Mouse (Mus musculus) hindbrain, embryonic 11.5 days (tissue): ENCODE measurements around the gene Gmcl1. TPM values are rescaled to one million over a fixed set of nuclear protein-coding genes. Genes with fewer than 3 reads are reported as not detected.

Source experiments
- ATAC-seq: fragments of 200-750 bp; cut with Nextera tagmentation; 2 replicates; pipeline ENCODE4 v1.8.0; 2017; ENCODE audit warnings: mild to moderate bottlenecking, moderate TSS enrichment, moderate library complexity; ENCODE audit not compliant: low FRiP score
- DNase-seq: peaks from one replicate; pipeline ENCODE4 v3.0.0-alpha.2; 2015; ENCODE audit warnings: low spot score
- H3K27ac ChIP-seq: fragments of 300-500 bp; sonication (generic); 2 replicates; pipeline ENCODE4 v1.5.1; 2014; ENCODE audit warnings: mild to moderate bottlenecking, low read depth, low read length
- H3K27me3 ChIP-seq: fragments of 300-500 bp; sonication (generic); 2 replicates; pipeline ENCODE4 v1.6.1; 2014; ENCODE audit warnings: mild to moderate bottlenecking, low read length, moderate library complexity, mixed read lengths; ENCODE audit not compliant: control insufficient read depth, insufficient read depth
- H3K36me3 ChIP-seq: fragments of 300-500 bp; sonication (generic); 2 replicates; pipeline ENCODE4 v1.6.1; 2014; ENCODE audit warnings: mild to moderate bottlenecking, low read length, moderate library complexity, mixed read lengths; ENCODE audit not compliant: control insufficient read depth, insufficient read depth
- H3K4me1 ChIP-seq: fragments of 300-500 bp; sonication (generic); replicated peaks from 2 replicates; pipeline ENCODE4 v1.6.1; 2014; ENCODE audit warnings: low read length, mixed read lengths; ENCODE audit not compliant: control insufficient read depth, insufficient read depth
- H3K4me2 ChIP-seq: fragments of 300-500 bp; sonication (generic); replicated peaks from 2 replicates; pipeline ENCODE4 v1.6.1; 2014; ENCODE audit warnings: mild to moderate bottlenecking, low read depth, low read length
- H3K4me3 ChIP-seq: fragments of 300-500 bp; sonication (generic); 2 replicates; pipeline ENCODE4 v1.5.1; 2014; ENCODE audit warnings: low read depth, low read length
- H3K9ac ChIP-seq: fragments of 300-500 bp; sonication (generic); 2 replicates; pipeline ENCODE4 v1.6.1; 2014; ENCODE audit warnings: low read depth, low read length
- H3K9me3 ChIP-seq: fragments of 300-500 bp; sonication (generic); 2 replicates; pipeline ENCODE4 v1.6.1; 2016; ENCODE audit warnings: low read length; ENCODE audit not compliant: control insufficient read depth
- WGBS: fragments of 180-500 bp; shearing (Covaris S2); extraction: QIAGEN DNeasy Blood & Tissue Kit; methylation state at CpG from one replicate; pipeline ENCODE4 v1.1.7; 2014; 5-methylcytosine and 5-hydroxymethylcytosine counted together
- polyA plus RNA-seq: library from polyadenylated mRNA; unstranded; fragments of >200 nt; fragmentation: Nextera tagmentation; extraction: Ambion mirVana; gene quantifications from 2 replicates; pipeline ENCODE4 v1.2.1, GENCODE M21; 2014

Gmcl1 gene
- polyA plus RNA-seq, 1 experiment from 2014 or later, result 54.1 TPM

DNA sequence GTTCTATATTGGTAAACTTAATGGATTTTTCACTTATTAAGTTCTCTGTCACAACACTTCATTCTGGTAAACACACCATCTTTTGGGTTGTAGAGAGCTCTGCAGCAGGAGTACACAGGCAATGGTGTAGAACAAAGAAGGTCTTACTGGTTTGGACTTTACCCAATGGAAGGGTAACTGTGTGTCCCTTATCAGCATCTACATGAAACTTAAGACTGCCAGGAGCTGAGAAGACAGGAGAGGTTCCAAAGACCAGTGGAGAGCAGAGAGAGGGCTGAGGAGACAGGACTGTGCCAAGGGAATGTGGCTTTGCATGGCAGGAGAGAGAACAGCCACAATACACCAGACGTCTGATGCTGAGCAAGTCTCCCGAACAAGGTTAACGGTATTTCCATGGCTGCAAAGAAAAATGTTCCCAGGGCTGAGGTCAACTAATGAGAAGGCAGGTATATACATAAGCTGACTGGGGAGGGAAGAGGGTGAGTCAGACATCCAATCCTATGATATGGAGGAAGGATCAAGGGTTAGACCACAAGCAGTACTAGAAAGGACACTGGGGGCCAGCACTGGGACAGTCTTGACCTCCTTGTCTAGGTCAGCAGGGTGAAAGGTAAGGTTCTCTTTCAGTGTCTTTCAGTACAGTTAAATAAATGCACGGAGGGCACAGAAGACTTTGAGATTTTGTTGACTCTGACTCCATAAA lies 25.0 kb downstream of the Gmcl1 start:
- Histone ChIP-seq H3K4me3 (no peak overlapping the region), H3K4me2 (no peak overlapping the region), H3K9me3 (no peaks in the 10 kb centered on the region), H3K9ac (no peak overlapping the region), H3K4me1 (no peaks in the 10 kb centered on the region), H3K27me3 (no peaks in the 10 kb centered on the region), H3K27ac (no peak overlapping the region), H3K36me3 (no peaks in the 10 kb centered on the region)
- WGBS, result 89% methylated on average over 4 of the region's 4 CpGs
- DNase-seq (no peak), ATAC-seq (no peak)

DNA sequence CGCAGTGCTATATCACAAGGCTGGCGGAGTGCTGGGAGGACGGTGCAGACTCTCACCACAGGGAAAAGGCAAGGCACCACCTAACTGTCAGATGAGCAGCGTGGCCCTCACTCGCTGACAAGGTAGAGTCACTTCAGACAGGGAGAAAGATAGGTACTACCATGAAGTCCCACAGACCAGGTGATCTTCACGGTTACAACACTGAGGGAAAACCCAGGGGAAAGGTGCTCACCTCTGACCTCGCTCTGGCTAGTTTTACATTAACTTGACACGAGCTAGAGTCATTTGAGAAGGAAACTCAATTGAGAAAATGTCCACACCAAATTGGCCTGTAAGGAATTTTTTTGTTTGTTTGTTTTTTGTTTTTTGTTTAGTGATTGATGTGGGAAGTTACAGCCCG lies 30.6 kb downstream of the Gmcl1 start:
- 0 out of 2 replicates have a peak, but pooled peaks cover 2% of the 10 kb centered on the region for H3K36me3 ChIP-seq
- no peak overlapping the region for H3K4me2 ChIP-seq
- 92% methylated on average over 9 of the region's 9 CpGs for WGBS
- no peaks in the 10 kb centered on the region for H3K27me3 ChIP-seq
- H3K4me3 ChIP-seq, result no peak overlapping the region
- H3K9ac ChIP-seq, result no peak overlapping the region
- H3K27ac ChIP-seq, result no peak overlapping the region
- DNase-seq (no peak), ATAC-seq (no peak)
- no peaks in the 10 kb centered on the region for H3K9me3 ChIP-seq
- no peaks in the 10 kb centered on the region for H3K4me1 ChIP-seq

DNA sequence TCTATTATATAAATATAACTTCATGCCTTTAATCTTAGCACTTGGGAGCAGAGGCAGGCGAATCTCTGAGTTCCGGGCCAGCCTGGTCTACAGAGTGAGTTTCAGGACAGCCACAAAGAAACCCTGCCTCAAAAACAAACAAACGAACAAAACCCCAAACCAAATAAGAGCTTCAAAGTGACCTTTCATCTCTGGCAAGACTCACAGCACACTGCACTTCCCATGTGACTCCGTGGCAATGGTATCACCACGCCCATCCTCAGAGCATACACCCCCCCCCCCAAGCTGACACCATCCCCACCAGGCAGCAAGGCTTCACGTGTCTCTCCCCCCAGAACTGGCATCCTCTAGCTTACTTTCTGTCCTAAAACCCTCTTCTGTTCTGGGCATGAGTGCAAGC lies 35.3 kb downstream of the Gmcl1 start:
- Histone ChIP-seq H3K4me3 (no peak overlapping the region), H3K9ac (no peak overlapping the region), H3K4me2 (no peak overlapping the region), H3K9me3 (no peaks in the 10 kb centered on the region), H3K36me3 (0 out of 2 replicates have a peak, but pooled peaks cover 2% of the 10 kb centered on the region), H3K27me3 (no peaks in the 10 kb centered on the region), H3K27ac (no peak overlapping the region), H3K4me1 (no peaks in the 10 kb centered on the region)
- WGBS, result 89% methylated on average over 6 of the region's 6 CpGs
- DNase-seq (no peak), ATAC-seq (no peak)

DNA sequence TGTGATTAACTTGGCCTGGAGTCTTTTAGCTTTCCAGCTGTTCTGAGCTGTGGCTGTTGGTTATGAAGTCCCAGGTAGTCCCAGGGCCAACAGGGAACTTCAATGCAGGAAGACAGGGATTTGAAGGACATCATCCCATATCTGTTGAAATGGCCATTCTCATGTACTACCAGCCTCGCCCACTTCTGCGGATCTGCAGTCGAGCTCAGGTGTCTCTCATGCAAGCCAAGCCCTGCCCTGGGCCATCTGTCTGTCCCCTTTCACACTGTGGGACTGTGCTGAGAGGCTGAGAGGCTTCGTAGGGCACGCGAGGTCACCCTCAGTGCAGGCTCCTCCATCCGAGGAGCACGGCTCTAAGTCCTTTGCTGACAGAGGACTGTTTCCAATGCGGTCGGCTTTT lies 37.0 kb downstream of the Gmcl1 start:
- no peaks in the 10 kb centered on the region for H3K27me3 ChIP-seq
- no peaks in the 10 kb centered on the region for H3K36me3 ChIP-seq
- no peak overlapping the region for H3K9ac ChIP-seq
- 88% methylated on average over 10 of the region's 10 CpGs for WGBS
- no peak overlapping the region for H3K27ac ChIP-seq
- DNase-seq (no peak), ATAC-seq (no peak)
- H3K4me1 ChIP-seq, result no peaks in the 10 kb centered on the region
- H3K9me3 ChIP-seq, result no peaks in the 10 kb centered on the region
- H3K4me3 ChIP-seq, result no peak overlapping the region
- no peak overlapping the region for H3K4me2 ChIP-seq

DNA sequence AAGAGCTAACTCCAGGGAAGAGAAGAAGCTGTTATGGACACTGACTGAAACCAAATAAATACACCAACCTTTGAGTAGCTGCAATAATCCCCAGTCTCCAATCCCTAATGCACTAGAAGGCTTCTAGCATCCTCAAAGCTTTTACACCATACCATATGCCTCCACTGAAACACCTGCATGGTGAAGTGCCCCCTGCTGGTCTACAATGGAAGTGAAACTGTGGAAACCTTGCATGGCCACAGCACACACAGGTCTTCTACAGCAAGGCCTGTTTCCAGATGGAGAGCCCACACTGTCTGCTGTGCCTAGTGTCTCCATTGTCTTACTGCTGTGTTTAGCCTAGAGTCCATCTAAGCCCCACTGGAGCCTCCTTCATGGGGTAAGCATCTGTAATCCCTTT lies 38.7 kb downstream of the Gmcl1 start:
- no peak for ATAC-seq
- H3K27me3 ChIP-seq, result no peaks in the 10 kb centered on the region
- H3K4me2 ChIP-seq, result no peak overlapping the region
- no peak overlapping the region for H3K27ac ChIP-seq
- peak; percentile 74 for DNase-seq
- 0 out of 2 replicates have a peak, but pooled peaks cover 3% of the 10 kb centered on the region for H3K36me3 ChIP-seq
- H3K4me3 ChIP-seq, result no peak overlapping the region
- no peak overlapping the region for H3K9ac ChIP-seq
- no peaks in the 10 kb centered on the region for H3K9me3 ChIP-seq
- no peaks in the 10 kb centered on the region for H3K4me1 ChIP-seq

DNA sequence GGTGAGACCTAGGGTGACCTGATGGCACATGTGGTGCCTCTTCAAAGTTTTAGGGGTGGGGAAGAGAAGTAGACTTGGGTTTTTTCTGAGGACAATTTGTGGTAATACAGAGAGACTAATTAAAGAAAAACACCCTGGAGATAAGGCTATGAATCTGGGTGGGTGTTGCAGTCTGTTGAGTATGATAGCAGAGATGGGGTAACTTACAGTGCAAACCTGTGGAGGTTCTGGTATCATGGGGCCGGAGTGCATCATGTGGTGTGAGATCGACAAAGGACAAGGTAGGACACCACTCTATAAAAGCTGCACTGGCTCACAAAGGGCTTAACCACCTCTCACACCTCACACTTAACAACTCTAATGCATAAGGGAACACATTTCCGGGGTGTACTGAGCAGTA lies 43.5 kb downstream of the Gmcl1 start:
- Histone ChIP-seq H3K4me2 (no peak overlapping the region), H3K4me3 (no peak overlapping the region), H3K27me3 (no peaks in the 10 kb centered on the region), H3K9ac (no peak overlapping the region), H3K4me1 (no peaks in the 10 kb centered on the region), H3K9me3 (no peaks in the 10 kb centered on the region), H3K36me3 (0 out of 2 replicates have a peak, but pooled peaks cover 3% of the 10 kb centered on the region), H3K27ac (no peak overlapping the region)
- 95% methylated on average over 3 of the region's 3 CpGs for WGBS
- ATAC-seq, result no peak
- DNase-seq, result no peak

DNA sequence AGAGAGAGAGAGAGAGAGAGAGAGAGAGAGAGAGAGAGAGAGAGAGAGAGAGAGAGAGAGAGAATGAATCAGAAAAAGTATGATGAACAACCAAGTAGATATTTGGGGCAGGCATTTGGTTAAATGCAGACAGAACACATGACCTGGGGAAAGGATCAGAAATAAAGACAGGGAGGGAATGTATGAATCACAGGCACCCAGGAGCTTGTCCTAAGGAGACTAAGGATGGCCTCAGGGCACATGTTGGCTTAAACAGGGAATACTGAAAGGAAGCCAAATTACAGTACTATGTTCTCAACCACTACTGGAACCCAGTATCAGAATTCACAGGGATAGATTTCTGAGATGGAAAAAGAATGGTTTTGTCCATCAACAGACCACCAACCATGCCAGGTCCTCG lies 46.2 kb downstream of the Gmcl1 start:
- DNase-seq (no peak), ATAC-seq (no peak)
- Histone ChIP-seq H3K36me3 (0 out of 2 replicates have a peak, but pooled peaks cover 3% of the 10 kb centered on the region), H3K4me1 (no peaks in the 10 kb centered on the region), H3K9me3 (no peaks in the 10 kb centered on the region), H3K4me2 (no peak overlapping the region), H3K27me3 (no peaks in the 10 kb centered on the region), H3K9ac (no peak overlapping the region), H3K27ac (no peak overlapping the region), H3K4me3 (no peak overlapping the region)
- 73% methylated on average over 1 of the region's 1 CpGs for WGBS

DNA sequence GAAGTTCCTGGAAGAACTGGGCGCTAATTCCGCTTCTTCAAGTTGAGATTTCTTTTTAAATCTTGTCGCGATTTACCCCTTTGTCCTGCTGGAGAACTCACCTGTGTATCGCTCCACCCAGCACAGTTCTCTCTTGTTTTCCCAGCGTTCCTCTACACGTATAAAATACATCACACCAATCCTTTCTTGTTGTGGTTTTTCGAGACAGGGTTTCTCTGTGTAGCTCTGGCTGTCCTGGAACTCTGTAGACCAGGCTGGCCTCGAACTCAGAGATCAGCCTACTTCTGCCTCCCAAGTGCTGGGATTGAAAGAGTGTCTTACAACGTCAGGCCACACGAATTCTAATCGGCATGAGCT lies 48.5 kb downstream of the Gmcl1 start:
- H3K27ac ChIP-seq, result no peak overlapping the region
- 38% methylated on average over 12 of the region's 12 CpGs for WGBS
- no peaks in the 10 kb centered on the region for H3K9me3 ChIP-seq
- H3K9ac ChIP-seq, result peak overlapping the region; percentile 87
- H3K27me3 ChIP-seq, result no peaks in the 10 kb centered on the region
- no peak for DNase-seq
- no peaks in the 10 kb centered on the region for H3K4me1 ChIP-seq
- H3K4me2 ChIP-seq, result peak overlapping the region; percentile 46
- H3K36me3 ChIP-seq, result no peaks in the 10 kb centered on the region
- peak overlapping the region; percentile 85 for H3K4me3 ChIP-seq
- no peak; the same call in 1 of the 2 replicates for ATAC-seq

DNA sequence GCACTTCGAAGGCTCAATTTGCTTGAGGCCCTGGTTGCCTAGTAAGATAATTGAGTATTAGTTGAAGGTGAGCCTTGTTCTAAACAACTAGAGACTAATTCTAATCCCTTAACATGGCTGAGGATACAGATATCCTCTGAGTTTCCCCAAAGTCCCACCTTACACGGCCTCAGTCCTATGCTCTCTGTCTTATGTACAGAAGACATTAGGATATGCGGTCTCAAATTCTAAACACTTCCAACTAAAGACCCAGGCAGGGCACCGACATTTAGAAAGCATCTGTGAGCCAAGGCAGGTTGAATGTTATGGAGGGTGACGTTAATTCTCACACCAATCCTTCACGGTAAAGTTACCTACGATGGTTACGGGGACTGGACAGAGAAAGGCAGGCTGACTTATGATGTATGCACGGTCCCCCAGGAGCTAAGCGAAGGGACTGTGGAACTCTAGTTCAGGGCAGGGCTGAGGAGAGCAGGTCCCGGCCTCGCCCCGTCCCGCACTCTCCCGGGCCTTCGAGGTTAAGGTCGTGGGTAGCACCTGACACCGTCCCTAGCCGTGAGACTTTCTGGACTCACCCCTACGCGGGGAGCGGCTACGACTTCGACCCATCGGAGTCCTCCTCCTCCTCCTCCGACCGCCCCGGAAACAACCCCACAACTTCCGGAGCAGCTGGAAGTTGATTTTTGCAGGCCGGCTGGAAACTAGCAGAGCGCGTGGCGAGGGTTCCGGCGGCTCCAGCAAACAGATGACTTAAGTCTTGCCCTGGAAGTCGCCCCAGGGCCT lies 49.1 kb downstream of the Gmcl1 start, which contains the start of gene Snrnp27:
Gene Snrnp27 (minus strand): TSS at position 651 of the 783 bp plus-strand sequence.
- Histone ChIP-seq H3K9me3 (no peaks in the 10 kb centered on the region), H3K4me2 (peak within 1 kb of the TSS; percentile 47), H3K27ac (no peak within 1 kb of the TSS), H3K4me3 (peak within 1 kb of the TSS; percentile 85), H3K4me1 (no peaks in the 10 kb centered on the region), H3K9ac (peak within 1 kb of the TSS; percentile 87), H3K36me3 (peaks cover 4% of the 10 kb centered on the region), H3K27me3 (no peaks in the 10 kb centered on the region)
- WGBS, result 3% methylated on average over 36 of the region's 36 CpGs
- ATAC-seq (peak; percentile 82), DNase-seq (peak; percentile 95)
